Mouse (Mus musculus) urinary bladder, postnatal 36 days (tissue): ENCODE measurements around the gene Hivep3.

ENCODE experiments used
- DNase-seq, 2 experiments: peaks; one replicate each; pipeline ENCODE4 v3.0.0; 2022; ENCODE audit warnings: low spot score in 2 of 2, mixed read lengths in 1 of 2

Gene Hivep3

GRCm38 (mm10) chr4:119947232-119948162, 213.9 kb downstream of the Hivep3 start:
- DNase-seq, result no peak

DNA sequence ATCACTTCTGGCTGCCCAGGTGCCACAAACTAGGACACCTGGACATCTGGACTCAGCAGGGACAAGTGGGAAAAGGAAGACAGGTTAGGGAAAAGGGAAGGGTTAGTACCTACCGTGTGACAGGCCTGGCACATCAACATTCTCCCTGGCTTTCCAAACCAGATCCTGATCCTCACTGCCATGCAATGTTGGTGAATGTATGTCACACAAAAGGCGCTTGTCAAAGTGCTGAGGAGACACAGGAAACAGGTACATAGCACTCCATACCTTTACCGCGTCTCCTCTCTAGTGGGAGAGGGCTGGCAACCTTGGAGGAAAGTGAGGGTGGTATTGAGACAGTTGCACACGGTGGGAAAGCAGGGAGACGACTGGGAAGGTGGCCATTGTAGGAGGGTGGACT, 214.8 kb downstream of the Hivep3 start:
- no peak for DNase-seq

DNA sequence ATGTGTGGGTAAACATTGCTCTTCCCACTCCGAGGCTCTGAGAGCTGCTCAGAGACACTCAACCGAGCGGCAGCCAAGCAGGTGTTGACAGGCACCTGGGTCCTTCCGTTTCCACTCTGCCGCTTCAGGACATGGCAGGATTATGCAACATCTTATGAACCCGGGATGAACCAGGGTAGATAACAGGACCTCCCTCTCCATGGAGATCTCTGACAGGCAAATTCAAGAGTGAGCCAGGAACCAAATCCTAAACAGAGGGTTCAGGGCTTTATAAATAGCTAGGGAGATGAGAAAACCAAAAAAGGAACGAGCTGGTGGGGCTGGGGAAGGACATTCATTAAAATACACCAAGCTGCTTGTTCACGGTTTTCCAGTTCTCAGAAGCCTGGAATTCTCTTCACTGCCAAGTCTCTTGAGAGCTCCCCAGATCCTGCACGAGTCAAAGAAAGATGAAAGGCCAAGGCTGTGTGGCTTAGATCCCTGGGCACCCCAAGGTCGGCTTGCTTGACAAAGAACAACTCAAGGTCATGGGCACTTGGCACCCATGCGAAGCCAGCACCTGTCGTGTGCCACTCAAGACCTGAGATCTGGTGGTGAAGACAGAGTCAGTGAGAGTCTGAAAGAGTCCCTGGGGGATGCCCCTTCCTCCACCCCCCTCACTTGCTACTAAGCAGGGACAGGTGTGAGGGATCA, 215.5 kb downstream of the Hivep3 start:
- no peak for DNase-seq

DNA sequence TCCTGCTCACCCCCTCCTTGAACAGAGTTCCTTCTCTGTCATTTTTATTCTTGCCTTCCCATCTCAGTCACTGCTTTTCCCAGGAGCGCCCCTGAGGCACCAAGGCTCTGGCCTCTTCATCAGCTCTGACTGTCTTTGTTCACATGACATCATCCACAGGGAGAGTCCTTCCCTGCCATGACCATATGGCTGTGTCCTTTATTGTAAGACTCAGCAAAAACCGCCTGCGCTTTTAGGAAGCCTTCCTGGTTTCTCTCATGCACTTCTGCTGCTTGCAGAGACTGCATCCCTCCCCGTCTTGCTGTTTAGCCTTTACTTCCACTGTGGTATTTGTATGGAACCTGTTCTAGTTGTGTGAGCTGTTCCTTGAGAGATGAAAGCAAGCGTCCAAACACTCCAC, 216.6 kb downstream of the Hivep3 start:
- DNase-seq, result no peak

GRCm38 (mm10) chr4:119951081-119951480, 217.5 kb downstream of the Hivep3 start:
- DNase-seq, result no peak

- DNase-seq, result no peak
These were observed 221.4 kb downstream of the Hivep3 start for GRCm38 (mm10) chr4:119955008-119955407.

- no peak for DNase-seq
These were observed 224.4 kb downstream of the Hivep3 start for GRCm38 (mm10) chr4:119957970-119958369.

GRCm38 (mm10) chr4:119959293-119959692, 225.7 kb downstream of the Hivep3 start:
- DNase-seq, result no peak

DNA sequence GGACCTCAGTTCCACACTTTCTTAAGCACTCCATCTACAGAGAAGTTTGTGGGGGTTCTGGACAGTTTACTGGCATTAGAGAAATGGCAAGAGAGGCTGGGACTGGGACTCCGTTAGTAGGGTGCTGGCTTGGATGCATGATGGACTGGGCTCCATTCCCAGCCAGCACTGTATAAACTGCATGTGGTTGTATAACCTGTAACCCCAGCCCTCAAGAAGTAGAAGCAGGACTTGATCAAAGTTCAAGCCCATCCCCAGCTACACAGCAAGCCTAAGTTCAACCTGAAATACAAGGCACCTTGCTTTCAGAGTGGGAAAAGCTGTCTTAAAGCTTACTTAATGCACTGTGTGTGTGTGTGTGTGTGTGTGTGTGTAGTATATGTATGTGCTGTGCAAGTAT, 226.3 kb downstream of the Hivep3 start:
- no peak for DNase-seq

DNA sequence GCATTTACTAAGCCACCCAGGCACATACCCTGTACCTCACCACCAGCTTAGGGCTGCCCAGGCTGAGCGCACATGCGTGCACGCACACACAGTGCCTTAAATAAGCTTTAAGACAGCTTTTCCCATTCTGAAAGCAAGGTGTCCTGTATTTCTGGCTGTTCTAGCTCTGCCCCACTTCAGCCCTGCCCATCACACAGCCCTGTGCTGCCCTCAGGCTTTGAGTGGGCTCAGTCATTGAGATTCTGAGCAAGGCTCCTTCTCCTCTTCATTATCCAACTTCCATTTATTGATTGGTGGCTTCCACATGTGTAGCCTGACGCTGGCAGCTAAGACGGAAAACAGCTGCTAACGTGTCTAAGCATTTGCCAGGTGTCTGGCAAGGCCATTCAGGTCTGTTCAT, 226.9 kb downstream of the Hivep3 start:
- DNase-seq, result no peak

GRCm38 (mm10) chr4:119961164-119961563, 227.6 kb downstream of the Hivep3 start:
- no peak for DNase-seq

DNA sequence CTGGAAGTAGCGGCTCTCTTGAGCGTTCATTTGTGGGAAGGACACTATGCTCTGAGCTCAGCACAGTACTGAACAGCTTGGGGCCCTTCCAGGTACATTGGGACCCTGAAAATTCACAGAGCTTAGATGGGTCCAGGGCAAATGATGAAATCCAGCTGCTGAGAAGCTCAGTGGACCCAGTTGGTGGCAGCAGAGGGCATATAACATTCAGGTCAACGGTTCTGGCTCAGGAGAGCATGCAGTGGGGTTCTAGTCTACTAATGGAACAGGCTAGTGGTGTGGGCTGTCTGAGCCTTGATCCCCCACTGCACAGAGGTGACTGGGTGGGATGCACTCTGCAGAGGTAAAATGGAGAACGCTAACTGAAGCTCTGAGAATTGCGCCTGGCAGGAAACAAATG, 228.5 kb downstream of the Hivep3 start:
- no peak for DNase-seq

DNA sequence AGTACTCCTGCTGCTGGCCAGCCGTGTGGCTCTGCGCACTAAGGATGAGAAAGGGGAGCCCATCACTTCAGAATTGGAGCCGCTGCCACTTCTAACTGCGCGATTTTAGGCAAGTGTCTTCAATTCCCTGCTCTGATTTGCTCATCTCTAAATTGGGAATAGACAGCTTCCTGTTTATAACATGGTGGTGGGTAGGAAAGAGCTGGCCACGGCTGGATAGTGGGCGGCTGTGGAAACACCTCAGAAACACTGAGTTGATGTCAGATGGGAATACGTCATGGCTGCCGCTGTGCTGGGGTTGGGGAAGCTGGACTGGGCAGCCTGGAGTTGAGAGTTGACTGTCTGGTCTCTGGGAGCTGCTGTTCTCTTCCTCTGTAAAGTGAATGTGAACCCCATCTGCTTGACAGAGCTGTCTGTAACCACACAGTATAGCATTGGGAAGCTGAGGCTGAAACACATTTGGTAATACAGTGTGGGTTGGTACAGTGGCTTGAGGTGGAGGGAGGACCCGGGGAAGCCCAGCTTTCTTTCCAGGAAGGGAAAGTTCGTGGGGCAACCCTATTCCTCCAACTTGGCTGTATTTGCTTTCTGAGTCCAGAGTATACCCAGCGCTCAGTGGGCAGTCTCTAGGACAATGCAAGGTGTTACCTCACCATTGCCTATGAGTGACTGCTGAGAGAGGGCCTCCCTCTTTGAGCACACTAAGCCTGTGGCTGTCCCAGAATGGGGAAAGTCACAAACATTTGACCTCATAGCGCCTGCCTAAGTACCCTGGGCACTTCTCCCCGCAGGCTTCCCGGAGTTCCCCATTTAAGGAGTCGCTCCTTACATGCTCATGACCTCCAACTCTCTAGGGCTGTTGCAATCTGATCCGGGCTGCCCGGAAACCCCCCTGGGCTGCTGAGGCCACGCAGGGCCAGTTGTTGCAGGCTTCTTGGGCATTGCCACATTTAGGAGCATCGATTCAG, 232.8 kb downstream of the Hivep3 start:
- peak in 1 of 2 experiments; percentile 26 for DNase-seq

- no peak for DNase-seq
These were observed 233.6 kb downstream of the Hivep3 start for GRCm38 (mm10) chr4:119967073-119967608.

DNA sequence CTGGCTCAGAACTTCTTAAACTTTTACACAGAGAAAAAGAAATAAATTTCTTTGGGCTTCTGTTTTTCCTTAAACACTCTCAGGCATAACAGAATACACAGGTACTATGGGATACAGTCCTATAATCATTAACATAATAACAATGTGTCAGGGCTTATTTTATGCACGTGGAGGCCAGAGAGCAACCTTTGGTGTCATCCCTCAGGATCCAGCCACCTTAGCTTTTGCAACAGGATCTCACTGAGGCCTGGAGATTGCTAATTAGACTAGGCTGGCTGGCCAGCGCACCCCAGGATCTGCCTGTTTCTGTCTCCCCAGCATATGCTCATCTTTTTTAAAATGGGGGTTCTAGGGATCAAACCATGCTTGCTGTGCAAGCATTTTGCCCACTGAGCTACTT, 234.1 kb downstream of the Hivep3 start:
- no peak for DNase-seq

DNA sequence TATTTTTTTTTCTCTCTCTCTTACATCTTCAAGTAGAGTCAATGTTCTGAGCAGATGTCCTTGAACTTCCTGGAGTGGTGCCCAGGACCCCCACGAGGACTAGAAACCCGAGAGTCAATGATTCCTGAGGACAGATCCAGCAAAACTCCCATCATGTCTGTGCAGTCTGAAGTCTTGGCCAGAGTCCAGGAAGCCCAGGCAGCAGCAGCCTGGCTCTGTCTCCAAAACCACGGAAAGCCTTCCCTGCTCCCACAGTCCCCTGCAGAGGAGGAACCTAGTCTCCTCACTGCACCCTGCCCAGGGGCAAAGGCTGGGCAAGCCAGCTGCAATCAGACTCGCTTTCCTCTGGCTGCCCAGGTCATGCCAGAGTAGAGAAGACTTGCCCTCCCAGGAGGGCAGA, 234.5 kb downstream of the Hivep3 start:
- DNase-seq, result no peak

- no peak for DNase-seq
These were observed 235.3 kb downstream of the Hivep3 start for GRCm38 (mm10) chr4:119968887-119969286.

- DNase-seq, result no peak
These were observed 236.6 kb downstream of the Hivep3 start for GRCm38 (mm10) chr4:119970166-119970565.

GRCm38 (mm10) chr4:119972375-119972774, 238.8 kb downstream of the Hivep3 start:
- DNase-seq, result no peak

- DNase-seq, result no peak
These were observed 240.4 kb downstream of the Hivep3 start for GRCm38 (mm10) chr4:119973729-119974605.

- no peak for DNase-seq
These were observed 241.7 kb downstream of the Hivep3 start for GRCm38 (mm10) chr4:119975242-119975641.
